Mouse (Mus musculus) embryonic facial prominence, embryonic 12.5 days (tissue): Measurements from ENCODE around the gene Nxpe3. TPM values are rescaled to one million over a fixed set of nuclear protein-coding genes. Genes with fewer than 3 reads are reported as not detected.
"Not testable (repeated sequence)": the region's sequence is repeated elsewhere in the genome, so short reads cannot be mapped to it uniquely, and the experiment has no call there.

Source experiments
- ATAC-seq: fragments of 200-750 bp; cut with Nextera tagmentation; 2 replicates; pipeline ENCODE4 v1.8.0; 2017; ENCODE audit not compliant: insufficient number of reproducible peaks, insufficient read depth, low FRiP score, low TSS enrichment
- H3K27ac ChIP-seq: fragments of 300-500 bp; sonication (generic); 2 replicates; pipeline ENCODE4 v1.5.1; 2016; ENCODE audit warnings: mild to moderate bottlenecking
- H3K27me3 ChIP-seq: fragments of 300-500 bp; sonication (generic); 2 replicates; pipeline ENCODE4 v1.6.1; 2016; ENCODE audit warnings: mild to moderate bottlenecking, moderate library complexity
- H3K36me3 ChIP-seq: fragments of 300-500 bp; sonication (generic); 2 replicates; pipeline ENCODE4 v1.6.1; 2016; ENCODE audit warnings: mild to moderate bottlenecking
- H3K4me1 ChIP-seq: fragments of 300-500 bp; sonication (generic); 2 replicates; pipeline ENCODE4 v1.6.1; 2016
- H3K4me2 ChIP-seq: fragments of 300-500 bp; sonication (generic); replicated peaks from 2 replicates; pipeline ENCODE4 v1.6.1; 2016; ENCODE audit warnings: mild to moderate bottlenecking, moderate library complexity
- H3K4me3 ChIP-seq: fragments of 300-500 bp; sonication (generic); 2 replicates; pipeline ENCODE4 v1.5.1; 2016; ENCODE audit warnings: mild to moderate bottlenecking
- H3K9ac ChIP-seq: fragments of 300-500 bp; sonication (generic); 2 replicates; pipeline ENCODE4 v1.6.1; 2016; ENCODE audit warnings: mild to moderate bottlenecking, moderate library complexity
- H3K9me3 ChIP-seq: fragments of 300-500 bp; sonication (generic); 2 replicates; pipeline ENCODE4 v1.6.1; 2016; ENCODE audit warnings: mild to moderate bottlenecking, moderate library complexity
- WGBS: fragments of 180-500 bp; shearing (Covaris S2); methylation state at CpG from one replicate; pipeline ENCODE4 v1.1.7; 2016; 5-methylcytosine and 5-hydroxymethylcytosine counted together
- polyA plus RNA-seq: library from polyadenylated mRNA; unstranded; fragments of >200 nt; fragmentation: Nextera tagmentation; extraction: Ambion mirVana; gene quantifications from 2 replicates; pipeline ENCODE4 v1.2.1, GENCODE M21; 2016

Nxpe3 gene
- polyA plus RNA-seq, 1 experiment from 2014 or later: 0.83 TPM

GRCm38 (mm10) chr16:55888584-55888960, 6.5 kb downstream of the Nxpe3 start:
- H3K4me1 ChIP-seq: no peaks in the 10 kb centered on the region
- no peak overlapping the region for H3K4me3 ChIP-seq
- WGBS: 88% methylated on average over 3 of the region's 3 CpGs
- ATAC-seq: no peak
- H3K36me3 ChIP-seq: peaks cover 8% of the 10 kb centered on the region; the same call in 1 of the 2 replicates
- H3K27ac ChIP-seq: no peak overlapping the region
- H3K9ac ChIP-seq: no peak overlapping the region
- no peaks in the 10 kb centered on the region for H3K27me3 ChIP-seq
- H3K4me2 ChIP-seq: no peak overlapping the region
- H3K9me3 ChIP-seq: no peaks in the 10 kb centered on the region

- H3K27ac ChIP-seq: no peak overlapping the region
- no peaks in the 10 kb centered on the region for H3K9me3 ChIP-seq
- no peaks in the 10 kb centered on the region for H3K4me1 ChIP-seq
- H3K36me3 ChIP-seq: peaks cover 8% of the 10 kb centered on the region; the same call in 1 of the 2 replicates
- H3K4me2 ChIP-seq: no peak overlapping the region
- no peak for ATAC-seq
- no peaks in the 10 kb centered on the region for H3K27me3 ChIP-seq
- no peak overlapping the region for H3K9ac ChIP-seq
- 61% methylated on average over 7 of the region's 7 CpGs for WGBS
- no peak overlapping the region for H3K4me3 ChIP-seq
Measured at GRCm38 (mm10) chr16:55887814-55888583, 7.1 kb downstream of the Nxpe3 start.

GRCm38 (mm10) chr16:55884246-55884645, 10.8 kb downstream of the Nxpe3 start:
- Histone ChIP-seq H3K4me3 (no peak overlapping the region), H3K9ac (no peak overlapping the region), H3K27me3 (no peaks in the 10 kb centered on the region), H3K36me3 (peaks cover 5% of the 10 kb centered on the region; the same call in 1 of the 2 replicates), H3K27ac (no peak overlapping the region), H3K4me2 (no peak overlapping the region), H3K4me1 (no peaks in the 10 kb centered on the region), H3K9me3 (no peaks in the 10 kb centered on the region)
- no peak for ATAC-seq
- WGBS: 87% methylated on average over 11 of the region's 11 CpGs

- H3K4me2 ChIP-seq: no peak overlapping the region
- H3K27me3 ChIP-seq: no peaks in the 10 kb centered on the region
- H3K27ac ChIP-seq: no peak overlapping the region
- no peaks in the 10 kb centered on the region for H3K36me3 ChIP-seq
- H3K4me3 ChIP-seq: no peak overlapping the region
- ATAC-seq: no peak
- no peak overlapping the region for H3K9ac ChIP-seq
- WGBS: 63% methylated on average over 6 of the region's 6 CpGs
- no peaks in the 10 kb centered on the region for H3K9me3 ChIP-seq
- no peaks in the 10 kb centered on the region for H3K4me1 ChIP-seq
Measured at GRCm38 (mm10) chr16:55876025-55876424, 19.1 kb downstream of the Nxpe3 start.

GRCm38 (mm10) chr16:55863832-55864231, 31.3 kb downstream of the Nxpe3 start:
- no peak overlapping the region for H3K4me2 ChIP-seq
- ATAC-seq: no peak
- 62% methylated on average over 4 of the region's 4 CpGs for WGBS

GRCm38 (mm10) chr16:55863149-55863815, 31.8 kb downstream of the Nxpe3 start:
- no peak overlapping the region for H3K4me2 ChIP-seq
- no peak for ATAC-seq
- no peak overlapping the region for H3K9ac ChIP-seq
- H3K9me3 ChIP-seq: no peaks in the 10 kb centered on the region
- no peaks in the 10 kb centered on the region for H3K27me3 ChIP-seq
- H3K27ac ChIP-seq: no peak overlapping the region
- no peak overlapping the region for H3K4me3 ChIP-seq
- H3K36me3 ChIP-seq: peaks cover 7% of the 10 kb centered on the region; the same call in 1 of the 2 replicates
- 25% methylated on average over 7 of the region's 7 CpGs for WGBS
- no peaks in the 10 kb centered on the region for H3K4me1 ChIP-seq

More at GRCm38 (mm10) chr16:55863832-55864231, 31.3 kb downstream of the Nxpe3 start:
- no peak overlapping the region for H3K4me3 ChIP-seq
- no peaks in the 10 kb centered on the region for H3K27me3 ChIP-seq
- H3K9me3 ChIP-seq: no peaks in the 10 kb centered on the region
- H3K36me3 ChIP-seq: peaks cover 7% of the 10 kb centered on the region; the same call in 1 of the 2 replicates
- no peak overlapping the region for H3K9ac ChIP-seq
- no peak overlapping the region for H3K27ac ChIP-seq
- no peaks in the 10 kb centered on the region for H3K4me1 ChIP-seq

- Histone ChIP-seq H3K27me3 (no peaks in the 10 kb centered on the region), H3K27ac (no peak overlapping the region), H3K36me3 (peaks cover 5% of the 10 kb centered on the region; the same call in 1 of the 2 replicates), H3K9ac (no peak overlapping the region), H3K9me3 (no peaks in the 10 kb centered on the region), H3K4me1 (no peaks in the 10 kb centered on the region), H3K4me2 (no peak overlapping the region), H3K4me3 (no peak overlapping the region)
- 89% methylated on average over 3 of the region's 3 CpGs for WGBS
- ATAC-seq: no peak
Measured at GRCm38 (mm10) chr16:55861104-55861503, 34.0 kb downstream of the Nxpe3 start.

- ATAC-seq, H3K4me1 ChIP-seq, H3K4me3 ChIP-seq, H3K9me3 ChIP-seq, H3K9ac ChIP-seq, H3K27me3 ChIP-seq, H3K4me2 ChIP-seq, H3K36me3 ChIP-seq, H3K27ac ChIP-seq: not testable (repeated sequence)
- 89% methylated on average over 4 of the region's 4 CpGs for WGBS
Measured at GRCm38 (mm10) chr16:55859421-55859820, 35.7 kb downstream of the Nxpe3 start.

- H3K27me3 ChIP-seq: no peaks in the 10 kb centered on the region
- peaks cover 3% of the 10 kb centered on the region; the same call in 1 of the 2 replicates for H3K36me3 ChIP-seq
- no peak for ATAC-seq
- no peak overlapping the region for H3K9ac ChIP-seq
- no peaks in the 10 kb centered on the region for H3K4me1 ChIP-seq
- H3K4me3 ChIP-seq: no peak overlapping the region
- H3K27ac ChIP-seq: no peak overlapping the region
- no peaks in the 10 kb centered on the region for H3K9me3 ChIP-seq
- no peak overlapping the region for H3K4me2 ChIP-seq
- WGBS: 61% methylated on average over 6 of the region's 6 CpGs
Measured at GRCm38 (mm10) chr16:55858465-55858864, 36.6 kb downstream of the Nxpe3 start.

- no peak overlapping the region for H3K4me2 ChIP-seq
- 57% methylated on average over 19 of the region's 19 CpGs for WGBS
- no peak for ATAC-seq
- no peak overlapping the region for H3K4me3 ChIP-seq
- no peaks in the 10 kb centered on the region for H3K9me3 ChIP-seq
- H3K27me3 ChIP-seq: no peaks in the 10 kb centered on the region
- no peak overlapping the region for H3K9ac ChIP-seq
- no peaks in the 10 kb centered on the region for H3K4me1 ChIP-seq
- H3K36me3 ChIP-seq: 0 out of 2 replicates have a peak, but pooled peaks cover 5% of the 10 kb centered on the region
- H3K27ac ChIP-seq: no peak overlapping the region
Measured at GRCm38 (mm10) chr16:55852943-55853727, 42.0 kb downstream of the Nxpe3 start.

GRCm38 (mm10) chr16:55852515-55852914, 42.6 kb downstream of the Nxpe3 start:
- H3K4me2 ChIP-seq: no peak overlapping the region
- ATAC-seq: no peak
- 34% methylated on average over 4 of the region's 4 CpGs for WGBS

More at GRCm38 (mm10) chr16:55852515-55852914, 42.6 kb downstream of the Nxpe3 start:
- Histone ChIP-seq H3K9ac (no peak overlapping the region), H3K4me1 (no peaks in the 10 kb centered on the region), H3K9me3 (no peaks in the 10 kb centered on the region), H3K27ac (no peak overlapping the region), H3K4me3 (no peak overlapping the region), H3K36me3 (0 out of 2 replicates have a peak, but pooled peaks cover 5% of the 10 kb centered on the region), H3K27me3 (no peaks in the 10 kb centered on the region)
